Mouse (Mus musculus): Measurements from ENCODE around the gene Foxp1. TPM values are rescaled to one million over a fixed set of nuclear protein-coding genes. Genes with fewer than 3 reads are reported as not detected.

Foxp1 gene
- polyA plus RNA-seq, 1 experiment from 2014 or later, result 141 TPM

GRCm38 (mm10) chr6:99164760-99165159 lies 357.8 kb downstream of the Foxp1 start:
- no peak for ATAC-seq (ENCODE audit: low FRiP score, low read depth)
- 86% methylated on average over 6 of the region's 6 CpGs for WGBS

GRCm38 (mm10) chr6:99162716-99163115 lies 359.8 kb downstream of the Foxp1 start:
- no peak for ATAC-seq (ENCODE audit: low FRiP score, low read depth)
- Histone ChIP-seq H3K4me1 (peaks cover 23% of the 10 kb centered on the region), H3K27me3 (no peaks in the 10 kb centered on the region), H3K9me3 (no peaks in the 10 kb centered on the region), H3K27ac (no peak overlapping the region), H3K9ac (no peak overlapping the region), H3K36me3 (no peaks in the 10 kb centered on the region), H3K4me2 (replicated peaks) (no peak overlapping the region), H3K4me3 (no peak overlapping the region)
- WGBS, result 85% methylated on average over 15 of the region's 15 CpGs

More at GRCm38 (mm10) chr6:99164760-99165159, 357.8 kb downstream of the Foxp1 start:
- Histone ChIP-seq H3K27ac (no peak overlapping the region), H3K9ac (no peak overlapping the region), H3K9me3 (no peaks in the 10 kb centered on the region), H3K27me3 (no peaks in the 10 kb centered on the region), H3K4me3 (no peak overlapping the region), H3K4me1 (peaks cover 15% of the 10 kb centered on the region), H3K36me3 (no peaks in the 10 kb centered on the region), H3K4me2 (replicated peaks) (no peak overlapping the region)

DNA sequence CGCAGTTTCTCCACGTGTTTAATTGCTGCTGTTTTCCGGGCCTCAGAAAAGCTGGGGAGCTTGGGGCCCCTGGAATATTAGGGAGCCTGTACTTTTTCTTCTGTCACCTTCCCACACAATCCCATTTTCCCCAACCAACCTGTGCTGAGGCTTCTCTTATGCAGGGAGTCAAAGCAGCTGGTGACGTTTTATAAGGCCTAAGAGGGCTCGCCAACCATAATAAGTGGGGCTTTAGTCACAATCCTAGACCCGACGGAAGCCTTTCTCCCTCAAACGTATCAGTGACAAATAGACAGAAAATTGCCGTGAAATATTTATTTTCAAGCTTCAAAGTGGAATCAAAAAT lies 362.2 kb downstream of the Foxp1 start:
- peaks cover 26% of the 10 kb centered on the region for H3K4me1 ChIP-seq
- no peaks in the 10 kb centered on the region for H3K36me3 ChIP-seq
- ATAC-seq (ENCODE audit: low FRiP score, low read depth), result peak; percentile 52; the same call in 1 of the 2 replicates
- peak overlapping the region; percentile 22 for H3K4me3 ChIP-seq
- no peaks in the 10 kb centered on the region for H3K9me3 ChIP-seq
- WGBS, result 12% methylated on average over 9 of the region's 9 CpGs
- peak overlapping the region; percentile 57 for H3K4me2 ChIP-seq (replicated peaks)
- no peaks in the 10 kb centered on the region for H3K27me3 ChIP-seq
- H3K9ac ChIP-seq, result no peak overlapping the region
- peak overlapping the region; percentile 83 for H3K27ac ChIP-seq

GRCm38 (mm10) chr6:99159452-99160347 lies 362.8 kb downstream of the Foxp1 start:
- Histone ChIP-seq H3K4me1 (peaks cover 26% of the 10 kb centered on the region), H3K27ac (peak overlapping the region; percentile 83), H3K36me3 (no peaks in the 10 kb centered on the region), H3K9me3 (no peaks in the 10 kb centered on the region), H3K4me3 (peak overlapping the region; percentile 22), H3K9ac (no peak overlapping the region), H3K4me2 (replicated peaks) (peak overlapping the region; percentile 57), H3K27me3 (no peaks in the 10 kb centered on the region)
- 14% methylated on average over 23 of the region's 23 CpGs for WGBS
- peak; percentile 83 for ATAC-seq (ENCODE audit: low FRiP score, low read depth)

- Histone ChIP-seq H3K4me3 (no peak overlapping the region), H3K27me3 (no peaks in the 10 kb centered on the region), H3K9me3 (no peaks in the 10 kb centered on the region), H3K4me1 (0 out of 2 replicates have a peak, but pooled peaks cover 7% of the 10 kb centered on the region), H3K27ac (no peak overlapping the region), H3K4me2 (replicated peaks) (no peak overlapping the region), H3K9ac (no peak overlapping the region), H3K36me3 (no peaks in the 10 kb centered on the region; the same call in 1 of the 2 replicates)
- WGBS, result 91% methylated on average over 4 of the region's 4 CpGs
- ATAC-seq (ENCODE audit: low FRiP score, low read depth), result no peak
These were observed 368.8 kb downstream of the Foxp1 start for GRCm38 (mm10) chr6:99153682-99154081.

GRCm38 (mm10) chr6:99146400-99146905 lies 376.1 kb downstream of the Foxp1 start:
- Histone ChIP-seq H3K4me1 (peaks cover 35% of the 10 kb centered on the region), H3K4me3 (no peak overlapping the region), H3K36me3 (no peaks in the 10 kb centered on the region; the same call in 1 of the 2 replicates), H3K9ac (no peak overlapping the region), H3K9me3 (no peaks in the 10 kb centered on the region), H3K4me2 (replicated peaks) (no peak overlapping the region), H3K27me3 (no peaks in the 10 kb centered on the region), H3K27ac (peak overlapping the region; percentile 69; the same call in 1 of the 2 replicates)
- 29% methylated on average over 7 of the region's 7 CpGs for WGBS
- ATAC-seq (ENCODE audit: low FRiP score, low read depth), result peak; percentile 77

- no peaks in the 10 kb centered on the region; the same call in 1 of the 2 replicates for H3K36me3 ChIP-seq
- no peak overlapping the region for H3K9ac ChIP-seq
- 84% methylated on average over 7 of the region's 7 CpGs for WGBS
- H3K9me3 ChIP-seq, result no peaks in the 10 kb centered on the region
- no peak overlapping the region for H3K4me2 ChIP-seq (replicated peaks)
- H3K27me3 ChIP-seq, result no peaks in the 10 kb centered on the region
- ATAC-seq (ENCODE audit: low FRiP score, low read depth), result no peak
- H3K27ac ChIP-seq, result no peak overlapping the region
- peaks cover 35% of the 10 kb centered on the region for H3K4me1 ChIP-seq
- H3K4me3 ChIP-seq, result no peak overlapping the region
These were observed 377.5 kb downstream of the Foxp1 start for GRCm38 (mm10) chr6:99145033-99145432.

GRCm38 (mm10) chr6:99143756-99144036 lies 378.8 kb downstream of the Foxp1 start:
- H3K9ac ChIP-seq, result no peak overlapping the region
- H3K27ac ChIP-seq, result no peak overlapping the region
- H3K9me3 ChIP-seq, result no peaks in the 10 kb centered on the region
- 71% methylated on average over 4 of the region's 4 CpGs for whole genome bisulfite sequencing
- peaks cover 35% of the 10 kb centered on the region for H3K4me1 ChIP-seq
- no peaks in the 10 kb centered on the region for H3K27me3 ChIP-seq
- no peaks in the 10 kb centered on the region for H3K36me3 ChIP-seq
- H3K4me2 ChIP-seq (replicated peaks), result no peak overlapping the region
- no peak for ATAC-seq (ENCODE audit: low FRiP score, low read depth)
- H3K4me3 ChIP-seq, result no peak overlapping the region

GRCm38 (mm10) chr6:99142900-99143755 lies 379.4 kb downstream of the Foxp1 start:
- no peaks in the 10 kb centered on the region for H3K9me3 ChIP-seq
- no peak overlapping the region for H3K27ac ChIP-seq
- WGBS, result 58% methylated on average over 10 of the region's 10 CpGs
- H3K4me2 ChIP-seq (replicated peaks), result no peak overlapping the region
- no peaks in the 10 kb centered on the region for H3K27me3 ChIP-seq
- H3K9ac ChIP-seq, result no peak overlapping the region
- H3K4me1 ChIP-seq, result peaks cover 38% of the 10 kb centered on the region
- ATAC-seq (ENCODE audit: low FRiP score, low read depth), result no peak
- no peaks in the 10 kb centered on the region for H3K36me3 ChIP-seq
- H3K4me3 ChIP-seq, result no peak overlapping the region

GRCm38 (mm10) chr6:99138041-99138440 lies 384.5 kb downstream of the Foxp1 start:
- Histone ChIP-seq H3K4me1 (peaks cover 38% of the 10 kb centered on the region), H3K4me3 (no peak overlapping the region), H3K27me3 (no peaks in the 10 kb centered on the region), H3K27ac (no peak overlapping the region), H3K36me3 (no peaks in the 10 kb centered on the region), H3K9ac (no peak overlapping the region), H3K9me3 (no peaks in the 10 kb centered on the region), H3K4me2 (replicated peaks) (no peak overlapping the region)
- WGBS, result 42% methylated on average over 11 of the region's 11 CpGs
- no peak for ATAC-seq (ENCODE audit: low FRiP score, low read depth)

GRCm38 (mm10) chr6:99137071-99137470 lies 385.4 kb downstream of the Foxp1 start:
- Histone ChIP-seq H3K4me2 (replicated peaks) (no peak overlapping the region), H3K9me3 (no peaks in the 10 kb centered on the region), H3K27ac (no peak overlapping the region), H3K4me1 (peaks cover 42% of the 10 kb centered on the region), H3K36me3 (no peaks in the 10 kb centered on the region), H3K27me3 (no peaks in the 10 kb centered on the region), H3K4me3 (no peak overlapping the region), H3K9ac (no peak overlapping the region)
- 65% methylated on average over 11 of the region's 11 CpGs for WGBS
- ATAC-seq (ENCODE audit: low FRiP score, low read depth), result no peak
